Mouse (Mus musculus): ENCODE measurements at regions not wholly inside any gene's neighbourhood (a gene's known extent, or its start where the extent isn't known, plus 50 kb on each side); places are given as distances from the start of the nearest gene placed in this dataset.
A peak's percentile ranks its signal among the peaks of the same experiment; 100 is the strongest.

- DNase-seq (ENCODE audit: low spot score) = peak; percentile 33
Measured at GRCm38 (mm10) chr11:112728154-112728952, 53.7 kb upstream of the Sox9 start.

All from embryo, embryonic 10.5 days (tissue).